Mouse (Mus musculus) CH12.LX (cell line): ENCODE results near the gene Sprr2e.

ENCODE experiments used
- CHD2 ChIP-seq: IDR thresholded peaks from 2 replicates; pipeline ENCODE4 v1.6.1; 2011; ENCODE audit warnings: low read length, improper control_type of control experiment
- JUN ChIP-seq: IDR thresholded peaks from 2 replicates; pipeline ENCODE4 v1.6.1; 2011; ENCODE audit warnings: low read depth, mild to moderate bottlenecking, low read length, improper control_type of control experiment, moderate library complexity; ENCODE audit not compliant: insufficient read depth
- MAX ChIP-seq: IDR thresholded peaks from 2 replicates; pipeline ENCODE4 v1.6.1; 2011; ENCODE audit warnings: low read length, improper control_type of control experiment
- SIN3A ChIP-seq: IDR thresholded peaks from 2 replicates; pipeline ENCODE4 v1.6.1; 2012; ENCODE audit warnings: low read length, improper control_type of control experiment, inconsistent platforms
- USF1 ChIP-seq: IDR thresholded peaks from 2 replicates; pipeline ENCODE4 v1.6.1; 2014; ENCODE audit warnings: low read depth, mild to moderate bottlenecking, inconsistent platforms, low read length, improper control_type of control experiment

DNA sequence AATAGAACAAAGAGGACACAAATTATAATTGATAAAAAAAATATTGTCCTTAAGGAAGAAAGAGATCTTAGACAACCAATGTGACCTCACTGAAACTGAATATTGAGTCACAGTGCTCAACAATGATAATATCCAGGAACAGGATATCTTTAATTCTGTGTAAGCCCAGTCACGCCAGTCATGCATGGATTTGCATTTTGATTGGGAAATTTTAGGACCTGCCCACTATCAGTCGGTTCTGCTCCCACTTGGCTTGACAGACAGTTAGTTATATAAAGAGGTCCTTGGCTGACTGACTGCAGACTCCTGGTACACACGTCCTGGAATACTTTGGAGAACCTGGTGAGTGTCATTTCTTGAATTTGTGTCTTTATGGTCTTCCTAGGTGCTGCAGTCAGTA lies 12.9 kb downstream of the Sprr2e start, which contains the start of gene Sprr2f:
- TF ChIP-seq JUN (no peak), SIN3A (no peak), USF1 (no peak), CHD2 (no peak), MAX (no peak)
